Mouse (Mus musculus) midbrain, embryonic 13.5 days (tissue): ENCODE results near the gene Gnl1. TPM values are rescaled to one million over a fixed set of nuclear protein-coding genes. Genes with fewer than 3 reads are reported as not detected.
"Not testable (repeated sequence)": the region's sequence is repeated elsewhere in the genome, so short reads cannot be mapped to it uniquely, and the experiment has no call there.

Experiments
- ATAC-seq: fragments of 200-750 bp; cut with Nextera tagmentation; 2 replicates; pipeline ENCODE4 v1.8.0; 2017; ENCODE audit warnings: mild to moderate bottlenecking, moderate TSS enrichment, moderate library complexity
- H3K27ac ChIP-seq: fragments of 300-500 bp; sonication (generic); 2 replicates; pipeline ENCODE4 v1.5.1; 2015; ENCODE audit warnings: inconsistent platforms, mild to moderate bottlenecking, moderate library complexity
- H3K27me3 ChIP-seq: fragments of 300-500 bp; sonication (generic); 2 replicates; pipeline ENCODE4 v1.6.1; 2015; ENCODE audit warnings: mild to moderate bottlenecking, inconsistent platforms
- H3K36me3 ChIP-seq: fragments of 300-500 bp; sonication (generic); 2 replicates; pipeline ENCODE4 v1.6.1; 2015; ENCODE audit warnings: mild to moderate bottlenecking, inconsistent platforms
- H3K4me1 ChIP-seq: fragments of 300-500 bp; sonication (generic); replicated peaks from 2 replicates; pipeline ENCODE4 v1.6.1; 2015; ENCODE audit warnings: inconsistent platforms
- H3K4me2 ChIP-seq: fragments of 300-500 bp; sonication (generic); replicated peaks from 2 replicates; pipeline ENCODE4 v1.6.1; 2015; ENCODE audit warnings: moderate library complexity, mild to moderate bottlenecking, inconsistent platforms
- H3K4me3 ChIP-seq: fragments of 300-500 bp; sonication (generic); replicated peaks from 2 replicates; pipeline ENCODE4 v1.5.1; 2015; ENCODE audit warnings: mild to moderate bottlenecking, inconsistent platforms
- H3K9ac ChIP-seq: fragments of 300-500 bp; sonication (generic); replicated peaks from 2 replicates; pipeline ENCODE4 v1.6.1; 2015; ENCODE audit warnings: mild to moderate bottlenecking, inconsistent platforms
- H3K9me3 ChIP-seq: fragments of 300-500 bp; sonication (generic); 2 replicates; pipeline ENCODE4 v1.6.1; 2016; ENCODE audit warnings: mild to moderate bottlenecking, inconsistent platforms
- WGBS: fragments of 180-500 bp; shearing (Covaris S2); methylation state at CpG from one replicate; pipeline ENCODE4 v1.1.7; 2015; 5-methylcytosine and 5-hydroxymethylcytosine counted together
- polyA plus RNA-seq: library from polyadenylated mRNA; unstranded; fragments of >200 nt; fragmentation: Nextera tagmentation; extraction: Ambion mirVana; gene quantifications from 2 replicates; pipeline ENCODE4 v1.2.1, GENCODE M21; 2015

Gene Gnl1
- polyA plus RNA-seq, 1 experiment from 2014 or later, result 50.3 TPM

DNA sequence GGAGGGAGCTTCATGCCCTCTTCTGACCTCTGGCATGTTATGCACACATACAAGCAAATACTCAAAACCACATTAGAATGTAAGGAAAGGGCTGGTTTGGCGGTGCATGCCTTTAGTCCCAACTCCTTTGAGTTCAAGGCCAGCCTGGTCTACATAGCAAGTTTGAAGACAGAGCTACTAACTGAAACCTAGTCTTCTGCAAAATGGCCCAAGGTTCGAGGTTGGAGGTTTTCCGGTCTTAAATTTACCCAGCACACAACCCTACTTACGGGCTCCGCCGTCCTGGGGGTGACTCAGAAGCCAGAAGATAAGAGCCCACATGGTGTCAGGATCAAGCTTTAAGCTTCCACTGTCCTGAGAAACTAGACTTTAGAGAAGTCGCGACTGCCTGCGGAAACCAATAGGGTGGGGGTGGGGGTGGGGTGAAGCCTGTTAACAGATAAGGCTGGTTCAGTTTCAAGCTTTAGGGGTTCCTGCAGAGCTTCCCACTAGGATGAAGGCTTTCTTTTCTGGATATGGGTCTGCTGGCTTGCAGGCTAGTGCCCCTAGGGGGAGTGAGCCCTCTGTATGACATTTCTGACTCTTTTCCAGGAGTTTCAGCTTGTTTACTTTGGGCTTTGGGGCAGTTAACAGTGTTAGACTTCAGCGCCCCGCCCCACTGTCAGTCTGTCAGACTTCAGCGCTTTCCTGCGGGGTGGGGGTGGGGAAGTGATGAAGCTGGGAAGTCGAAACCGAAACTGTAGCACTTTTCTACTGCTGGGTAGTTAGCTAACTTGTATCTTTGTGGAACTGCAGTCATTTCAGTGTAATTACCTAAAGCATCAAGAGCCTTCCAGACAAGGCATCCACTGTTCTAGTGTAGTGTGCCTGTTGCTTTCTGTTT is 40.8 kb downstream of the Gnl1 start, which contains the start of gene H2-T24:
TSS of gene H2-T24 (minus strand) at position 370 of the 883 bp plus-strand sequence.
- Histone ChIP-seq H3K27me3 (no peaks in the 10 kb centered on the region), H3K27ac (no peak within 1 kb of the TSS), H3K4me3 (no peak within 1 kb of the TSS), H3K4me1 (peaks cover 4% of the 10 kb centered on the region), H3K4me2 (no peak within 1 kb of the TSS), H3K9ac (no peak within 1 kb of the TSS), H3K36me3 (peaks cover 4% of the 10 kb centered on the region), H3K9me3 (no peaks in the 10 kb centered on the region)
- WGBS, result 48% methylated on average over 15 of the region's 15 CpGs
- no peak for ATAC-seq

DNA sequence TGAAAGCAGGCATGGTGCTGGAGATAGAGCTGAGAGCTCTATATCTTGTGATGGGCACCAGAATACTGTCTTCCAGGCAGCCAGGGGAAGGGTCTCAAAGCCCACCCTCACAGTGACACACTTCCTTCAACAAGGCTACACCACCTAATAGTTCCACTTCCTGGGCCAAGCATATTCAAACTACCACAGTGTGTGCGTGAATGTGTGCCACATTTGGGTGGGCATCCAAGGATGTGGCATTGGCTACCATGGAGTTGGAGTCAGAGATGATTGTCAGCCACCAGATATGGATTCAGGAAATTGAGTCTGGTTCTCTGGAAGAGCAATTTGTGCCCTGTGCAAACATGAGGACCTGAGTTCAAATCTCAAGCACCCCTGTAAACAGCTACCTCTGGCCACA is 41.7 kb downstream of the Gnl1 start:
- H3K9me3 ChIP-seq, result no peaks in the 10 kb centered on the region
- H3K36me3 ChIP-seq, result no peaks in the 10 kb centered on the region
- WGBS, result 97% methylated on average over 1 of the region's 1 CpGs
- no peak overlapping the region for H3K4me2 ChIP-seq
- no peak for ATAC-seq
- peaks cover 4% of the 10 kb centered on the region for H3K4me1 ChIP-seq
- H3K4me3 ChIP-seq, result no peak overlapping the region
- no peak overlapping the region for H3K9ac ChIP-seq
- no peak overlapping the region for H3K27ac ChIP-seq
- no peaks in the 10 kb centered on the region for H3K27me3 ChIP-seq

DNA sequence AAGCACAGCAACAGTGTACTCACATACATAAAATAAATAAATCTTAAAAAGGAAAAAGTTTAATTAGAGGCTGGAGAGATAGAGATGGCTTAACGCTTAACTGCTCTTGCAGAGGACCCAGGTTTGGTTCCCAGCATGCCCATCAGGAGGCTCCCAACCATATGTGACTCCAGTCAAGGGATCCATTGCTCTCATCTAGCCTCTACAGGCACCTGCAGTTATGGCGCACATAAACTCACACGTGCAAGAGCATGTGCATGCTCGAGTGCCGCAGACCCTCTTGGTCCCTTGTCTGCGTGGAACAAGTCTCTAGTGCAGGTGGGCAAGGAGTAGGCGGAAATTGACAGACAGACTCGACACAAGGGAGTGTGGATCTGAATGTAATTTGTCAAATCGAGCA is 42.4 kb downstream of the Gnl1 start:
- no peak overlapping the region for H3K27ac ChIP-seq
- no peaks in the 10 kb centered on the region for H3K36me3 ChIP-seq
- H3K9ac ChIP-seq, result no peak overlapping the region
- no peak overlapping the region for H3K4me3 ChIP-seq
- H3K27me3 ChIP-seq, result no peaks in the 10 kb centered on the region
- H3K4me1 ChIP-seq, result peaks cover 4% of the 10 kb centered on the region
- H3K4me2 ChIP-seq, result no peak overlapping the region
- no peak for ATAC-seq
- WGBS, result 92% methylated on average over 9 of the region's 9 CpGs
- H3K9me3 ChIP-seq, result no peaks in the 10 kb centered on the region

DNA sequence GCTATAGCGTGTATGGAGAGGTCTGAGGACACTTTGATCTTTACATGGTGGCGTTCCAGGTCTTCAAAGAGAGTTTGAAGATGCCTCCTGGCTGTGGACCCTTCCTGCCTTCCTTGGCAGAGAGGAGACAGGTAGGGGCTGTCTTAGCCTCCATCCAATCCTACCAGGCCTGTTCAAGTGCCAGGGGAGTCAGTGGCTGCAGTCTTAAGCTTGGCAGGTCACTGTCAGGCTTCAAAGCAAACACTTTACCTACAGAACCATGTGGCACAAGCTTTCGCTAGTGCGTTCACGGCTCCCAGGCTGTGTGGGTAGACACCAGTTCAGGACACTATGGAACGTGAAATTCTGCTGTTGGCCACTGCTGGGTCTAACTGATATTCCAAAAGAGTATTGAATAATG is 43.3 kb downstream of the Gnl1 start:
- WGBS, result 93% methylated on average over 6 of the region's 6 CpGs
- no peak overlapping the region for H3K4me3 ChIP-seq

DNA sequence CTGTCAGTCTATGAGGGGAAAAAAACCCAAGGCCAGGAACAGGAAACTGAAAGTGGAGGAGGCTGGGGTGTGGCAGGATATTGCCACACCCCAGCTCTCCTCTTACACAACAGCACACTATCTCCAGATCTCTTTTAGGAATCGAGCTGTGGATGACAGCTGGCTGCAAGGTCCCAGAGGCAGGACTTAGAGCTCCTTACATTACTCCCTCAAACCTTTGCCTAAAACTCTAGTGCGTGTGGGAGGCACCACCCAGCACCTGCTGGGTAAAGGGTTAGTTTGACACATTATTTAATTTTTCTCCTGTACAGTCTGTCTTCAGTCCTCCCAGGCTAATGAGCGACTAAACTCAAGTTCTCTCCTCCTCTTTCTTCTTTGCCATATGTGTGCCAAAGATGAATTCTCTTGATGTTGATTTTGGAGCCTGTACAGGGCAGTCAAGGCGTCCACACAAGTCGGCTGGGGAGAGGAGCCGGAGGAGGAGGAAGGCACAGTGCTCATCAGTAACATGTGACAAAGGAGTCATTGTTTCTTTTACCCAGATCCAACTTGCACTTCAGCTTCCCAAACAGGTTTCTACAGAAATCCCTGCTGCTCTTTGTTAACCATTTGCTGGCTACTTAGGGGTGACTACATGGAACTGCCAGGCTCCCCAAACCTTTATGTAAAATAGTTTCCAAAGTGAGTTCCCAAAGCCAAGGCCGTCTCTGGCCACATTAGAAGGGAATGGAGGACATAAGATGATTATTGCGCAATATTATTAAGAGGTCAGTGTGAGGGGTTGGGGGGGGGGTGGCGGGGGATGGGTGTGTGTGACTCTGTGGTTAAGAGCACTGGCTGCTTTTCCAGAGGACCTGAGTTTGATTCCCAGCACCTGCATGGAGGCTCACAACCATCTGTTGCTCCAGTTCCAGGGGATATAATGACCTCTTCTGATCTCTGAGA is 44.3 kb downstream of the Gnl1 start:
- H3K4me3 ChIP-seq, result no peak overlapping the region
- H3K27ac ChIP-seq, result no peak overlapping the region
- H3K9ac ChIP-seq, result no peak overlapping the region
- H3K4me2 ChIP-seq, result no peak overlapping the region
- peaks cover 4% of the 10 kb centered on the region for H3K4me1 ChIP-seq
- 80% methylated on average over 9 of the region's 9 CpGs for WGBS
- ATAC-seq, result no peak
- no peaks in the 10 kb centered on the region for H3K27me3 ChIP-seq
- H3K9me3 ChIP-seq, result no peaks in the 10 kb centered on the region
- H3K36me3 ChIP-seq, result no peaks in the 10 kb centered on the region

More for the DNA sequence above, 43.3 kb downstream of the Gnl1 start:
- H3K9ac ChIP-seq, result no peak overlapping the region
- peaks cover 4% of the 10 kb centered on the region for H3K4me1 ChIP-seq
- H3K27ac ChIP-seq, result no peak overlapping the region
- no peaks in the 10 kb centered on the region for H3K36me3 ChIP-seq
- no peak for ATAC-seq
- H3K27me3 ChIP-seq, result no peaks in the 10 kb centered on the region
- no peaks in the 10 kb centered on the region for H3K9me3 ChIP-seq
- H3K4me2 ChIP-seq, result no peak overlapping the region

DNA sequence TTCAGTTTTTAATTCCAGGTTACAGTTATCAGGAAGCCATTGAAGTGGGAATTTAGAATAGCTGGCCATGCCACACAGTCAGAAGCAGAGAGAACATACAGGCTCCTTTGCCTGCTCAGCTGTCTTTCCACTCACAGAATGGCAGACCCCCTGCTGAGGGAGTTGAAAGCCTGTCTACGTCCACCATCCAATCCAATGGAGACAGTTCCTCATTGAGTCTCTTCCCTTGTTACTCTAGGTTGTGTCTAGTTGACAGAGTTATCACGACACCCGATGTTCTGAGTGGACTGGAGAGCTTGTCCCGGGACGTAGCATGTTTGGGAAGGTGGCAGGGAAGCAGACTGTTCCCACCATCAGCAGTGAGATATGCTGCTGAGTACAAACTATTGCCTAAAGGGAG is 45.5 kb downstream of the Gnl1 start:
- 62% methylated on average over 5 of the region's 5 CpGs for WGBS
- H3K27ac ChIP-seq, result no peak overlapping the region
- H3K27me3 ChIP-seq, result no peaks in the 10 kb centered on the region

DNA sequence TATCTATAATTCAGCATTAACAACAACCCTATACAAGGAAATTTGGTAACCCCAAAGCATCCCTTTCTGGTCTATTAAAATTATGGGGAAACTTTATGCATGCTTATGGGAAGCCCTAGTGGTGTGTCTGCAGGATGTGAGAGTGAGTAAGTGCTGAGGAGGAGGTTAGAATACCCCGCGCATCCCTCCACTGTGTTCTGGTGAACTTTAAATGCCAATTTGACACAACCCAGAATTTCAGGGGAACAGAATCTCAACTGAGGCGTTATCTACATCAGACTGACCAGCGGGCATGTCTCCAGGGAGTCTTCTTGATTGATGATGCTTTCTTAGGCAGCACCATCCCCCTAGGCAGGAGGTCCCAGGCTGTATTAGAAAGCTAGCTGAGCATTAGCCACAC is 46.2 kb downstream of the Gnl1 start:
- Histone ChIP-seq H3K4me2 (no peak overlapping the region), H3K36me3 (no peaks in the 10 kb centered on the region), H3K27me3 (no peaks in the 10 kb centered on the region), H3K27ac (no peak overlapping the region), H3K9ac (no peak overlapping the region), H3K9me3 (no peaks in the 10 kb centered on the region), H3K4me3 (no peak overlapping the region), H3K4me1 (no peaks in the 10 kb centered on the region)
- no peak for ATAC-seq
- 89% methylated on average over 4 of the region's 4 CpGs for WGBS

More for the DNA sequence above, 45.5 kb downstream of the Gnl1 start:
- H3K4me3 ChIP-seq, result no peak overlapping the region
- no peak overlapping the region for H3K4me2 ChIP-seq
- no peaks in the 10 kb centered on the region for H3K36me3 ChIP-seq
- H3K9me3 ChIP-seq, result no peaks in the 10 kb centered on the region
- ATAC-seq, result no peak
- H3K4me1 ChIP-seq, result peaks cover 4% of the 10 kb centered on the region
- no peak overlapping the region for H3K9ac ChIP-seq

DNA sequence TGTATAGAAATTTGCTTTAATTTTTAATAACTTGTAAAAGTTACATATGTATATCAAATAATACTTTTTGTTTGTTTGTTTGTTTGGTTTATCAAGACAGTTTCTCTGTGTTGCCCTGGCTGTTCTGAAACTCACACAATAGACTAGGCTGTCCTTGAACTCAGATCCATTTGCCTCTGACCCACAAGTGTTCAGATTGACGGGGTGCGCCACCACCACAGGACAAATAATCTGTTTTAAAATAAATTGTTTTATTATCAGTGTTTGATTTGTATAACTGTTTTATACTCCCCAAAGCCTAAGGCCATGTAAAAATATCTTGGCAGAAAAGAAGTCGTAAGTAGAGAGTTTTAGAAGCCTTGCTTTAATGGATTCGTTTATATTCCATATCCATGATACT is 48.0 kb downstream of the Gnl1 start:
- no peak for ATAC-seq
- Histone ChIP-seq H3K36me3 (no peaks in the 10 kb centered on the region), H3K27me3 (0 out of 2 replicates have a peak, but pooled peaks cover 5% of the 10 kb centered on the region), H3K9ac (no peak overlapping the region), H3K4me3 (no peak overlapping the region), H3K4me1 (peaks cover 12% of the 10 kb centered on the region), H3K4me2 (no peak overlapping the region), H3K9me3 (no peaks in the 10 kb centered on the region), H3K27ac (no peak overlapping the region)
- WGBS, result 94% methylated on average over 4 of the region's 4 CpGs

DNA sequence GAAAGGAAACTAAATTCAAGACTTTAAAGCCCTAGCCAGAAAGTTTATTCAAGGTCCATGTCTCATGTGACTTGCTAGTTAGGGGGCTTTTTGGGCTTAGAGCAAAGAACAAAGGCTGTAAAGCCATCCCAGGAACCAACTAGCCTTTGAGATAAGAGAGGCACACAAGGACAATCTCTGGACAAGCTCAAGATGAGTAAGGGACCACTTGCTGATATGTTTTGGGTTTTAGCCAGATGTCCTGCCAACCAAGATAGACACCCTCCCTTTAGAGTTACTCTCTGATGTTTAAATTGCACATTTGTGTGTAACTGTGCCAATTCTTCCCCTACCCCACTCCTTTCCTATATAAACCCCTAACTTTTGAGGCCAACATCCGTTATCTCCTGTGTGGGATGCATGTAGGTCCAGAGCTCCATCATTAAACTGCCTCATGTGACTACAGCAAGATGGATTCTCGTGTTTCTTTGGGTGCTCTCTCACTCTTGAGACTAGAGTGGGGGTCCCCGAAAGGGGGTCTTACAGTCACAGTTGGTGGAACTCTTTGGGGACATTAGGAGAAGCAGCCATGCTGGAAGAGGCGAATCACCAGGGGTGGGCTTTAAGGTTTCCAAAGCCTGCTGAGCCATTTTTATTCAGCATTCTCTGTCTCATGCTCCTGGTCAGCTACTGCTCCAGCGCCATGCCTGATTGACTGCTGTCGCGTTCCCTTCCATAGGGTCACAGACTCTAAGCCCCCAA is 49.4 kb downstream of the Gnl1 start:
- Histone ChIP-seq H3K27ac (no peak overlapping the region), H3K27me3 (0 out of 2 replicates have a peak, but pooled peaks cover 5% of the 10 kb centered on the region), H3K9me3 (no peaks in the 10 kb centered on the region), H3K9ac (no peak overlapping the region), H3K4me3 (no peak overlapping the region), H3K4me2 (no peak overlapping the region), H3K4me1 (peaks cover 12% of the 10 kb centered on the region), H3K36me3 (no peaks in the 10 kb centered on the region)
- no peak for ATAC-seq
- 70% methylated on average over 7 of the region's 7 CpGs for WGBS

DNA sequence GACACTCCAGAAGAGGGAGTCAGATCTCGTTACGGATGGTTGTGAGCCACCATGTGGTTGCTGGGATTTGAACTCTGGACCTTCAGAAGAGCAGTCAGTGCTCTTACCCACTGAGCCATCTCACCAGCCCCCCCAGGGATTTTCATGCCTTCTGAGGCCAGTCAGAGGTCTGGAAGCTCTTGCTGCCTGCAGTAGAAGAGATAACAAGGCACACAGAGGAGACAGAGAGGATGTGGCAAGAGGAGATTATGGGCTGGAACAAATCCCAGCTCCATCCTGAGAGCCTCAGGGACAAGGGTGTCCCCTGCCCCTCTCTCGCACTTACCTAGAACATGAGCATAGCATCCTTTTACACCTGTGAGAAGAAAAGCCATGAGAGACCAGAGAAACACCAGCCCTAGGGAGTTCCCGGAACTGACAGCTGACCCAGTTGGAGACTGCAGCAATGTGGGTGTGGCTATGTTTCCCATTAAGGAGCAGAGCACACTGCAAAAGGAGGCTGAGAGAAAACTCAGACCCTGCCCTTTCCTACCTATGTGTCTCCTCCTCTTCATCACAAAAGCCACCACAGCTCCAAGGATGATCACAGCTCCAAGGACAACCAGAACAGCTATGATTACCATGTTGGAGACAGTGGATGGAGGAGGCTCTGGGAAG is 50.5 kb downstream of the Gnl1 start:
- H3K9me3 ChIP-seq, ATAC-seq, H3K27ac ChIP-seq, H3K27me3 ChIP-seq, H3K9ac ChIP-seq, H3K4me3 ChIP-seq, H3K36me3 ChIP-seq, H3K4me2 ChIP-seq: not testable (repeated sequence)
- H3K4me1 ChIP-seq, result peaks cover 12% of the 10 kb centered on the region
- 77% methylated on average over 4 of the region's 4 CpGs for WGBS
